Mouse (Mus musculus): ENCODE data around the gene Gpr161. TPM values are rescaled to one million over a fixed set of nuclear protein-coding genes. Genes with fewer than 3 reads are reported as not detected.
"Not testable (repeated sequence)": the region's sequence is repeated elsewhere in the genome, so short reads cannot be mapped to it uniquely, and the experiment has no call there.

Gene Gpr161
- polyA plus RNA-seq, 3 experiments from 2014 or later = not detected

- no peak for ATAC-seq
These were observed 20.8 kb downstream of the Gpr161 start for GRCm38 (mm10) chr1:165316361-165316760.

- no peak for ATAC-seq
These were observed 24.7 kb downstream of the Gpr161 start for GRCm38 (mm10) chr1:165320141-165320934.

- no peak for ATAC-seq
These were observed 25.8 kb downstream of the Gpr161 start for GRCm38 (mm10) chr1:165321393-165321861.

DNA sequence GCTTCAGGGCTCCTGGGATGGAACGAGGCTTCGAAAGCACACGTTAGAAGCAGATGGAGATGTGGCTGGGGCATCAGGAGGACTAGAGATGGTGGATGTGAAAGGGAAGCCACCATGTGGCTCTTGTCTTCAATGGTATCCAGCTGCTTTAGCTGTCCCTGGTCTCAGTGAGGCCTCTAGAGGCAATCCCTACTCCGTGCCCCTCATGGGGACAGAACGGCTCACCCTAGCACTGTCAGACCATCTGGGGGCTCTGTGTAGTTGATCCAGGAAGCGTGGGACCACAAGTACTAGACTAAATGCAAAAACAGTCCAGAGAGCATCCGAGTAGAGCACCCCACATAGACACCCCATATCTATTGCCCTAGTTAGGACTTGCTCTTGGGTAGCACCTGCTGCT lies 26.3 kb downstream of the Gpr161 start:
- no peak for ATAC-seq

- no peak for ATAC-seq
These were observed 27.3 kb downstream of the Gpr161 start for GRCm38 (mm10) chr1:165322934-165323333.

DNA sequence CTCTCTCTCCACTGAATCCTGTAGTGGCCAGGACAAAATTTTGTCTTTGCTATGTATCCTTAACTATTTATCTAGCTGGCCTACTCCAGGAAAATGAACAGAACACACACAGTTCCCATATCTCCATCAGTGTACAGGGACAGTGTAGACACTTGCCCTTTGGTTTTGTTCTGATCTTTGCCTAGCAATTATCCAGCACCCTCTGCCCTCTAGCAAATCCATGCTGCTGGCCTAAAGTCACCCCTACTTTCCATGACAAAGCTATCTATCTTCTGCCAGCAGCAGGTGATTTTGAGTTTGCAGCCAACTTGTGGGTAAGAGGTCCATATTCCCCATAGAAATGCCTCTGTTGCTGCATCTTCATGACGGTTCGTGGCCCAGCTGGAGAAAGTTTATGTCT lies 31.8 kb downstream of the Gpr161 start:
- ATAC-seq = no peak

GRCm38 (mm10) chr1:165327831-165328230 lies 32.2 kb downstream of the Gpr161 start:
- ATAC-seq = no peak

DNA sequence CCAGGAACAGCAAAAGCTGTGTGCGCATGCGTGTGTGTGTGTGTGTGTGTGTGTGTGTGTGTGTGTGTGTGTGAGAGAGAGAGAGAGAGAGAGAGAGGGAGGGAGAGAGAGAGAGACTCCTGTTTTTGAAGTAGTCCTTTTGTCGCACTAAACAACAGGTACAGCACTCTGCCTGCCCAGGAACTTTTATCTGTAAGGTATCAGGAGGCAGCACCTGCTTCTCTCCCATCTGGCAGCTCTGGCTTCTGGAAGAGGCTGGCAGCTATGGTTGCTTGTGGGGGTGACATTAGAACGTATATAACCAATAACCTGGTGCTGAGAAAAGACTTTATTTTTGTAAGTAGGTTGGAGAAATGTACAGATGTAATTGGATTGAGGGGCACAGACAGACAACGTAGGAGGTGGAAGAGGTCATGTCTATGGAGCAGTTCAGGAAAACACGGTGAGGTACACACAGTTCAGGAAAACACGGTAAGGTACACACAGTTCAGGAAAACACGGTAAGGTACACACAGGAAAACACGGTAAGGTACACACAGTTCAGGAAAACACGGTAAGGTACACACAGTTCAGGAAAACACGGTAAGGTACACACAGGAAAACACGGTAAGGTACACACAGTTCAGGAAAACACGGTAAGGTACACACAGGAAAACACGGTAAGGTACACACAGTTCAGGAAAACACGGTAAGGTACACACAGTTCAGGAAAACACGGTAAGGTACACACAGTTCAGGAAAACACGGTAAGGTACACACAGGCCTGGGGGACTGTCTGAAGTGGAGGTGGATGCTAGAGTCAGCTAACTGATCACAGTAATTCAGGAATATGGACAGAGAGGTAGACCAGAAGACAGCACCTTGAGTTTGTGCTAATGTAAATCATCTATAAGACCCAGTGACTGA lies 33.0 kb downstream of the Gpr161 start:
- ATAC-seq = not testable (repeated sequence)

- no peak for ATAC-seq
These were observed 35.3 kb downstream of the Gpr161 start for GRCm38 (mm10) chr1:165330859-165331258.

DNA sequence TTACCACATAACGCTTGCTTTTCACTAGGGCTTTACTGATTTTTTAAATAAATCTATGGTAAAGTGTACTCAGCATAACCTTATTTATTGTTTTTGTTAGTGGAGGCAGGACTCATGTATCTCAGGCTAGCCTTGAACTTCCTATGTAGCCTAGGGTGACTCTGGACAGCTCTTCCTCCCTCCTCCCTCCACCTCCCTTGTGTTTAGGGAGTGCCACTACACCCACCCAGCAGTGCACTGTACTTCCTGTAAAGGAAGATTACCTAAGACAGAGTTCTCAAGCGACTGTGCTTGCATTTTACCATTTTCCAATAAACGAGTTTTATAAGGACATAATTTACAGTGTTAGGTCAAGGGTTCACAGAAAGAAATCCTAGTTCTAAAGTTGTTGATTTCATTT lies 37.2 kb downstream of the Gpr161 start:
- no peak for ATAC-seq

DNA sequence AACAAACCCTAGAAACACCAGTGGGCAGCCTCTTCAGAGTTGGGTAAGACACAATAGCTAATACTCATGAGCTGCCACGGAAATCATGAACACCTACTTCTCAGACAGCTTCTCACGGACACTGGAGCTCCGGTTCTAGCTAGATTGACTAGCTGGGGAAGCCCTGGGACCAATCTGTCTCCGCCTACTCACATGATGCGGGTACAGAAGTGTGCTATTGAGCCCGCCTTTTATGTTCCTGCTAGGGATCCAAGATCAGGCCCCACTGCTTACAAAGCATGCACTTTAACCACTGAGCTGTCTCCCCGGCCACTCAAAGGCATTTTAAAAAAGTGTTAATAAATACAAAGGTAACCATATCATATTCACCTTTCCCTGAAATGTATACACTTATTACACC lies 46.5 kb downstream of the Gpr161 start:
- no peak for ATAC-seq

GRCm38 (mm10) chr1:165344453-165344852 lies 48.9 kb downstream of the Gpr161 start:
- no peak for ATAC-seq

DNA sequence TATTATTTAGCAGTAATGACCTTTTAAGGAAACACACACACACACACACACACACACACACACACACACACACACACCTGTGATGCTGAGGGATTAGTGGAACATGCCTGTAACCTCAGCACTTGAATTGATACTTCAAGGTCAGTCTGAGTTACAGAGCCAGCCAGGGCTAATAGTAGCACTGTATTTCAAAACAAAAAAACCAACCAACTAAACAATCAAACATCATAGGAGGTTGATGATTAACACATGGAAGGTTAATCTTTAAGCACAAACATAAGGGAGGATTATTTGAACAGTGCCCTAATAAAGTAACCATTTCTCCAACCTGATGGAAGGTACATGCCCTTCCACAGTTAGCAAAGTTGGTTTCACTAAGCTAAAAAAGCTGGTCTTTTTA lies 53.0 kb downstream of the Gpr161 start:
- ATAC-seq = no peak

- ATAC-seq = no peak
These were observed 60.8 kb downstream of the Gpr161 start for GRCm38 (mm10) chr1:165356347-165356746.

DNA sequence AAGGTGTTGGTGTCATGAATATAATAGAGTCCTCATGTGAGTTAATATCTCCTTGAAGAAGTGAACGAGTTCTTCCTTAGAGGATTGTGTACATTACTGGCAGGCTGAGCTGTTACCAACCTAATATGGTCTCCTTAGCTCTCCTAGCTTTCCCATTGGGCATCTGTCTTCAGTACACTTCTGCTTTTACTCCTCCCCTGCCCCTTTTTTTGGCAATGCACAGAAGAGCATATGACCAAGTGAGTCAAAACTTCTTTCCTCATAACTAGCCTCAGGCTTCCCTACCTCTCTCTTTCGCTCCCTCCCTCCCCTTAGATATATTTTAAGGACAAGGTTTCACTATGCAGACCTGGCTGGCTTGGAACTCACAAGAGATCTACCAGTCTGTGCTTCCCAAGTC lies 67.7 kb downstream of the Gpr161 start:
- ATAC-seq = no peak

GRCm38 (mm10) chr1:165365057-165365456 lies 69.5 kb downstream of the Gpr161 start:
- no peak for ATAC-seq

DNA sequence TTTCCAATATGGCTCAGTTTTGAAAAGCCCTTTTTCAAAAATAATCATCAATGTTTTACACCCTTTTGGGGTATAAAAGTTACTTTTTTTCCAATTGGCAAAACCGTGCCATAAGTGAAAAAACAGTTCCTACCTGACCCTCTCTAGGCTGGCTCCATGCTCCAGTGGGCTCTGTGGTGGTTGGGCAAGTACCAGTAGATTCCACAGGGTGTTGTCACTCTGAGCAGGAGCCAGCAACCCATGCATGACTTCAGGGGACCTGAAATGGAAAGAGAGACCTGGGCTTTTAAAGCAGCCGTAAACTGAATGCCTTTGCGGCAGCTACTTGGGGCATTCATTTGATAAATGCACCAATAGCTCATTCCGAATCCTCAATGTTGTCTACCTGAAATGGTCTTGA lies 75.4 kb downstream of the Gpr161 start:
- no peak for ATAC-seq

- no peak for ATAC-seq
These were observed 78.2 kb downstream of the Gpr161 start for GRCm38 (mm10) chr1:165373839-165374238.

Other genes starting within 250 kb of the Gpr161 start
- not detected for gene Tbx19, start 135.0 kb upstream of the Gpr161 start, polyA plus RNA-seq (2017; shearing (Covaris generic))
- 10 to 100 TPM; 25.7 to 30.3 (median 27.4) TPM for gene Sft2d2, start 101.4 kb upstream of the Gpr161 start, polyA plus RNA-seq (2017; shearing (Covaris generic))
- 100 to 1,000 TPM; 109 to 158 (median 114) TPM for gene Tiprl, start 58.8 kb upstream of the Gpr161 start, polyA plus RNA-seq (2017; shearing (Covaris generic))
- gene Dcaf6, start 164.7 kb downstream of the Gpr161 start, polyA plus RNA-seq (2017; shearing (Covaris generic)) = 1 to 10 TPM; 3.9 to 7.8 (median 6.4) TPM
- gene Mpc2, start 164.8 kb downstream of the Gpr161 start, polyA plus RNA-seq (2017; shearing (Covaris generic)) = 10 to 100 TPM; 75.5 to 83.6 (median 76.6) TPM
- gene Adcy10, start 189.4 kb downstream of the Gpr161 start, polyA plus RNA-seq (2017; shearing (Covaris generic)) = not detected